Mouse (Mus musculus) bone marrow macrophage, adult 2 months (primary cell): Measurements from ENCODE around the gene Zbtb8a.

Experiments
- CTCF ChIP-seq: IDR thresholded peaks from 2 replicates; pipeline ENCODE4 v1.5.1; 2012; ENCODE audit warnings: low read depth, mild to moderate bottlenecking, low read length, moderate library complexity
- POLR2A ChIP-seq: IDR thresholded peaks from 2 replicates; pipeline ENCODE4 v1.6.1; 2012; ENCODE audit warnings: mild to moderate bottlenecking, low read depth, low read length, borderline replicate concordance

DNA sequence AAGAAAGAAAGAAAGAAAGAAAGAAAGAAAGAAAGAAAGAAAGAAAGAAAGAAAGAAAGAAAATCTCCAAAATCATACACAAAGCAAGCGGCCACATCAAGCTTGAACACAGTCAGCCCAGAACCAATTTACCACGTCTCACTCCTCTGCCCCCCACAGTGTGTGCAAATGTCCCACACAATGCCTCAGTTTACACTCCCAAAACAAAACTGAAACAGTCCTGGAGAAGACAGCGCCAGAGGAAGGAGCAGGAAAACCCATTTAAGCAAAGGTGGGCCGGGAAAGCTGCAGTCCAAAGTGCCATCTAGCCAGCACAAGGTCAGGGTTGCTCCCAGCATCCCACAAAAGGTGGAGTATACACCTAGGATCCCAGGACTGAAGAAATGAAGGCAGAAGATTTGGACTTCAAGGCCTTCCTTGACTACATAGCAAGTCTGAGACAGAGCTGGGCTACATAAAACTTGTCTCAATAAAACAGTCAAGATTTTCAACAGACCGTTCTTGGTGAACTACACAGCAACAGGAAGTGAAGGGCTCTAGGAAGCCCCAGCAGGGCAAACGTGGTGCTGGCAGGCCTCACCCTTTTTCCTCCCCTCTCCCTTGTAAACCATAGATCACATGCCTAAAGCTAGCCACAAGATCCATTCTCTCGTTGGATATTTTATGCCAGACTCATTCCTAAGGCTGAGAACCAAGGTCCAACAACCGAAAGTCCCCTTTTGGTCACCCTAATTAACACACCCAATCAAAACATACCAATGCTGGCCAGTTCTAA is 4.5 kb downstream of the Zbtb8a start:
- TF ChIP-seq CTCF (no peak), POLR2A (no peak)
